Mouse (Mus musculus) lung, embryonic 15.5 days (tissue): ENCODE data around the gene Gm1113. TPM values are rescaled to one million over a fixed set of nuclear protein-coding genes. Genes with fewer than 3 reads are reported as not detected.

Experiments used
- ATAC-seq: fragments of 200-750 bp; cut with Nextera tagmentation; 2 replicates; pipeline ENCODE4 v1.8.0; 2017; ENCODE audit warnings: moderate number of reproducible peaks, borderline replicate concordance; ENCODE audit not compliant: low FRiP score, low TSS enrichment; ENCODE audit errors: extremely low read depth
- H3K27ac ChIP-seq: fragments of 300-500 bp; sonication (generic); 2 replicates; pipeline ENCODE4 v1.5.1; 2015; ENCODE audit warnings: moderate library complexity, mild to moderate bottlenecking, inconsistent platforms
- H3K27me3 ChIP-seq: fragments of 300-500 bp; sonication (generic); 2 replicates; pipeline ENCODE4 v1.6.1; 2015; ENCODE audit warnings: inconsistent platforms
- H3K36me3 ChIP-seq: fragments of 300-500 bp; sonication (generic); 2 replicates; pipeline ENCODE4 v1.6.1; 2015; ENCODE audit warnings: inconsistent platforms
- H3K4me1 ChIP-seq: fragments of 300-500 bp; sonication (generic); 2 replicates; pipeline ENCODE4 v1.6.1; 2015; ENCODE audit warnings: inconsistent platforms
- H3K4me2 ChIP-seq: fragments of 300-500 bp; sonication (generic); 2 replicates; pipeline ENCODE4 v1.6.1; 2015; ENCODE audit warnings: inconsistent platforms, mild to moderate bottlenecking, moderate library complexity
- H3K4me3 ChIP-seq: fragments of 300-500 bp; sonication (generic); 2 replicates; pipeline ENCODE4 v1.5.1; 2015; ENCODE audit warnings: mild to moderate bottlenecking, inconsistent platforms
- H3K9ac ChIP-seq: fragments of 300-500 bp; sonication (generic); 2 replicates; pipeline ENCODE4 v1.6.1; 2015; ENCODE audit warnings: inconsistent platforms
- H3K9me3 ChIP-seq: fragments of 300-500 bp; sonication (generic); 2 replicates; pipeline ENCODE4 v1.6.1; 2016; ENCODE audit warnings: inconsistent platforms
- WGBS: fragments of 180-500 bp; shearing (Covaris S2); methylation state at CpG from one replicate; pipeline ENCODE4 v1.1.7; 2015; 5-methylcytosine and 5-hydroxymethylcytosine counted together
- polyA plus RNA-seq: library from polyadenylated mRNA; unstranded; fragments of >200 nt; fragmentation: Nextera tagmentation; extraction: Ambion mirVana; gene quantifications from 2 replicates; pipeline ENCODE4 v1.2.1, GENCODE M21; 2015

The Gm1113 gene
- polyA plus RNA-seq, 1 experiment from 2014 or later = not detected

DNA sequence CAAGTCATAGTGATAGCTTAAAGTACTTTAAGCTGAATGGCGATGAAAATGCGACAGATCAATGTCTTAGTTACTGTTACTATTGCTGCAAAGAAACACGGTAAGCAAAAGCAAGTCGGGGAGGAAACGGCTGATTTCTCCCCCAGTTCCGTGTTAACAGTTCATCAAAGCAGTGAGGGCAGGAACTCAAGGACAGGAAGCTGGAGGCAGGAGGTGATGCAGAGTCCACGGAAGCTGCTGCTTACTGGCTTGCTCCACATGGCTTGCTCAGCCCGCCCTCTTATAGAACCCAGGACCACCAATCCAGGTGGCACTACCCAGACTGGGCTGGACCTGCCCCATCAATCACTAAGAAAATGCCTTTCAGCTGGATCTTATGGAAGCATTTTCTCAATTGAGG, 58.5 kb downstream of the Gm1113 start:
- ATAC-seq = no peak
- Histone ChIP-seq H3K9me3 (no peaks in the 10 kb centered on the region), H3K4me2 (no peak overlapping the region), H3K36me3 (peaks cover 11% of the 10 kb centered on the region; the same call in 1 of the 2 replicates), H3K9ac (no peak overlapping the region), H3K27ac (no peak overlapping the region), H3K4me3 (no peak overlapping the region), H3K4me1 (no peaks in the 10 kb centered on the region), H3K27me3 (no peaks in the 10 kb centered on the region)
- 56% methylated on average over 8 of the region's 8 CpGs for WGBS

Other genes starting within 250 kb of the Gm1113 start
- gene Cdon, start 97.1 kb downstream of the Gm1113 start, polyA plus RNA-seq = 3.9 and 4.7 TPM in 2 replicates
- 1.2 and 1.3 TPM in 2 replicates for gene Ddx25, start 40.3 kb upstream of the Gm1113 start, polyA plus RNA-seq
- gene Pus3, start 40.3 kb upstream of the Gm1113 start, polyA plus RNA-seq = 15.1 and 15.9 TPM in 2 replicates
- 0.72 TPM in 2 replicates for gene Pate2, start 52.0 kb upstream of the Gm1113 start, polyA plus RNA-seq
- 19.0 and 19.5 TPM in 2 replicates for gene Hyls1, start 52.1 kb upstream of the Gm1113 start, polyA plus RNA-seq
- not detected in 2 replicates for gene Pate4, start 93.7 kb upstream of the Gm1113 start, polyA plus RNA-seq
- gene Pate3, start 129.9 kb upstream of the Gm1113 start, polyA plus RNA-seq = not detected in 2 replicates
- not detected in 2 replicates for gene Pate1, start 169.1 kb upstream of the Gm1113 start, polyA plus RNA-seq
- gene Gm17677, start 222.8 kb upstream of the Gm1113 start, polyA plus RNA-seq = not detected in 2 replicates